Mouse (Mus musculus) cerebellum, postnatal 36 days (tissue): ENCODE results near the gene Fam49a.
A peak's percentile ranks its signal among the peaks of the same experiment; 100 is the strongest.

Experiments used
- DNase-seq, 2 experiments: peaks; one replicate each; pipeline ENCODE4 v3.0.0; 2021 to 2022; ENCODE audit warnings: mixed read lengths in 2 of 2

Fam49a gene

DNA sequence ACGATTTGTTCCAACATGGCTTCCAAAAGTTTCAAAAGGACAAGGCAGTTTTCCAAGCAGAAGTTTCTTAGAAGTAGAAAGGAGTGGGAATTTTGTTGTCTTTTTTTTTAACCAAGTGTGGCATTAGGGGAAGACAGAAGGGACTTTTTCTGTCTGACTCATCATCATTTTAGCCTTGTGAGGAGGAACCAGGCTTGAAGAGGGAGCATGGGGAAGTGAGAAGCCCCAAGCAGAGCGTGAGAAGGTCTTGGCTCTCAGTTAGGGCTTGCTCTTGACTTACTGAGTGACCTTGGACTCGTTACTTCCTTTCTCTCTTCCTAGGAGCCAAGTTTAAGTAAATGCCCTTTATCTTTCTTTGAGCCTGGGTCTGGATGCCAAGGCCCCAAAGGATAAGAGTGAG is 8.6 kb downstream of the Fam49a start:
- no peak for DNase-seq

- DNase-seq = no peak
Observed at GRCm38 (mm10) chr12:12274115-12274514, 12.2 kb downstream of the Fam49a start.

GRCm38 (mm10) chr12:12275124-12275779 is 13.3 kb downstream of the Fam49a start:
- no peak for DNase-seq

- DNase-seq = no peak
Observed at GRCm38 (mm10) chr12:12277741-12278463, 16.0 kb downstream of the Fam49a start.

DNA sequence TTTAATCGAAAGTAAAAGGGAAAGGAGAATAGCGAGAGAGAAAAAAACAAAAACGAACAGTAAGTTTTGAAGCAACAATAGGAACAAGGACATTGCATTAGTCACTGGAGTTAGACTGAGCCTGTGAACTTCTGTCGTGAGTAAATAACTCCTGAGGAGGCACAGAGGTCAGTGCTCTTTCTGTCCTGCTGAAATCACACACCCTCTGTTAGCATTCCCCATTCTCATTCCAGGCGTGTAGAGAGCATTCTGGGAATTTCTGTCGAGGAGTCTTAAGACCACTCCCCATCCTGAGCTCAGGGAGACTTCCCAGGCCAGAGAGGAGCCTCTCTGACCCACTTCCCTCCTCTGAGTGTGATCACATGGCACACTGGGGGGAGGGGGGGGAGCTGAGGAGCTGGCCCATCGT is 16.5 kb downstream of the Fam49a start:
- DNase-seq = no peak

DNA sequence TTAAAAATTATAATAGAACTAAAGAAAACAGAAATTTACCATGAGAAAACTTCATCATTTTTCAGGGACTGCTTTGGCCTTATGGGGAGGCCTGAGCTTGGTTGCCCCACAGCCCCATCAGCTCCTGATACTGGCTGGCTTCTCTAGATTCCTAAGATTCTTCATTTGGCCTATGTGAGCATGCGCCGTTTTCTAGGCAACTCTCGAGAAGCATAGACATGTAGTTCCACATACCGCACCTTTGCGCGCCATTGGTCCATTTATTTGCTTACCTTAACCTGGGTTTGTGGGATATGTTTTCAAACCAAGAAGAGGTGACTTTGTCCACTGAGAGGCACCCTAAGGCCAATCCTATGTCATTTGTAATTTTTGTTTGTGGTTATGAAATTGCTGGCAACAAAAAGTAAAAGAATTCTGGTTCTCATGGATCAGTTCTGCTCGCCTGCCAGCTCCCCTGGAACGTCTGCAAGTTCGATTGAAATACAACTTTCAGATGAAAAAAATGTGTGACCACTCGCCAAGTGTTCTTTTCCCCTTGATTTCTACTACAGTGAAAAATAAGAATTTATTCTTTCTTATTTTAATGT is 21.9 kb downstream of the Fam49a start:
- no peak for DNase-seq

DNA sequence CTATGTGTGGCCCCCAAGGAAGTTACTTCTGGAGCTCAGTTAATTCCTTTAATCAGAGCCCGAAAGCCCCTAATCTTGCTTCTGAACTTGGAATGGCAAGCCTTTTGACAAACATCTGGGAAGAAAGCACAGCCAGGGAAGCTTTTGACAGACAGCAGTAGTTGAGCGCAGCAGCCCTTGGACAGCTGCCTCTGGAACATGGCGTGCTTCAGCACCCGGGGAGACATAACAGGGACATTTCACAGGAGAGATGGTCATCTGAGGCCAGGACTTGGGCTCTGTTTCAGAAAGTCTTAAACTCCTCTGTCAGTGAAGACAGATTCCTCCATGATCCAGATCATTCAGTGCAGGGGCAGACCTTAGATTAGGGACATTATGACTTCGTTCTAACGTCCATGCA is 22.6 kb downstream of the Fam49a start:
- no peak for DNase-seq

DNA sequence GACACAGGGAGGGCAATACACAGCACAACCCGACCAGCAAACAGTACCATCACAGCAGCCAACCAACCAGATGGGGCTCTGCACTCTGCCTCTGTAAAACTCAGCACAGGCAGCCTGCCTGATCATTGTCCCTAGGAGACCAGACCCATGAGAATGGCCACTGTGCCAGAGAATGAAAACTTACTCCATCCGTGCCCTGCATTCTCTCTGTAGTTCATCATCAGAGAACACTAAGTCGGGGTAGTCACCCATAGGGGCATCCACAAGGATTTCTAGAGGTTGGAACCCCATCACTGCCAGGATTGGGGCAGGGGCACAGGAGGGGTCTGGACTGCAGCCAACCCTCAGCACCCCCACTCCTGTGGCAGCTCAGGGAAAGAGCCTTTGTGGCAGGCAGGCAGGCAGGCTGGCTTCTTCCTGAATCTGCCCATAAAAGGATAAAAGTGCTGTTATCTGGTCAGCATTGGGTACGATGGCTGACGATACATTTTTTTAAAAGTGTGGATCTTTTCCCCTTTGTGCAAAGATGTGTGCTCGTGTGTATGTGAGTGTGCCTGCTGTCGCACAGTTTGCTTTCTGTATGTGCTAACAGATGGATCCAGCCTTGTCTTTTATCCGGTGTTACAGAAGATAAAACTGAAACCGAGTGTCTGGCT is 25.3 kb downstream of the Fam49a start:
- DNase-seq = peak; percentile 38 to 40

- no peak for DNase-seq
Observed at GRCm38 (mm10) chr12:12287787-12288132, 25.8 kb downstream of the Fam49a start.

DNA sequence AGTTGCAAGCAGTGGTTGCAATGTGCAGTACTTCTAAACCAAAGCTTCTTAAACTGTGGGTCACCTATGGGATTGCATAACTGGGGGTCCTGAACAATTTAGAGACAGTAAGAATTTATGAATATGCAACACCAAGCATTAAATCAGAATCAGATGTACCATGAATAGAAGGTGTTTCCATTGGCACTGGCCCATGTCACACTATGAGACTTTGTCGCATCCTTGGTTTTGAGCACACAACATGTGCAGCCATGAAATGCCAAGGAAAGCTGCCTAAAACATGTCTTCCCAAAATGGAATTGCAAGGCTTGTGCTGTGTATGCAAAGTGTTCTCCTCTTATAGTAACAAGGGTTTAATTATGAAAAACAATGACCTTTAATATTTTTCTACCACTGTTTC is 26.6 kb downstream of the Fam49a start:
- DNase-seq = no peak

GRCm38 (mm10) chr12:12289636-12290035 is 27.7 kb downstream of the Fam49a start:
- DNase-seq = no peak

GRCm38 (mm10) chr12:12292043-12292618 is 30.2 kb downstream of the Fam49a start:
- DNase-seq = no peak

GRCm38 (mm10) chr12:12294380-12295171 is 32.6 kb downstream of the Fam49a start:
- DNase-seq = no peak

DNA sequence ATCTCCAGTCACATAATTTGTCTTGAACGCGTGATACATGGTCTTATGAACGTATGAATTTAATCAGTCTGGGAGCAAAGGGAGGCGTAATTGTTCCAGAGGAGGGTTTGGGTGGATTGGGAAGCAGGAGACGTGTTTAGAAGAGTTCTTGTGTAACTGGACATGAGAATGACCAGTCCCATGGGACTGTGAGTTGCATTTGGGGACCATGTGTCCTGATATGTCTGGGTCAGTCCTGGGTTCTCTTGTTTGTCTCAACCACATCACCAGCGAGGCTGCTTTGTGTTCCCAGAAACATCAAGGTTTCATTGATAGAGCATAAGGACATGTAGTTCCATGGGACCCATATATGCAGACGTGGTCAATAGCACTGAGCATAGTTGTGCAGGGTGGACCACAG is 36.5 kb downstream of the Fam49a start:
- DNase-seq = no peak

DNA sequence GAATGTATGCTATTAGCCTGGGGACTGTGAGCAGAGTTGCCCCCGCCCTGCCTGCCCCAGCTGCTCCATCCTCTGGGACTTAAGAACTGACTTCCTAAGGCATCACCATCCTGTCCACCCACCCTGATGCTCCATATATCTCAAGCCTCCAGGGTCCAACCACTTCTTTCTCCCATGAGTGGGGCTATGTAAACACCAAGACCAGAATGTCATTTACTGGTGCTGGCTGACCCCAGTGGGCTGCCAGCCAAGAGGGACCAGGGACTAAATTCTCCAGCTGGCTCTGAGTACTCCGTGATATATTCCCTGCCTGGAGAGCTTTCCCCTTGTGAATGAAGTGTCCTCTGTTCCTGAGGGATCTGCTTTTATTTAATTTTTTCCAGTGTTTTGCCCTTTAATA is 37.4 kb downstream of the Fam49a start:
- no peak for DNase-seq

DNA sequence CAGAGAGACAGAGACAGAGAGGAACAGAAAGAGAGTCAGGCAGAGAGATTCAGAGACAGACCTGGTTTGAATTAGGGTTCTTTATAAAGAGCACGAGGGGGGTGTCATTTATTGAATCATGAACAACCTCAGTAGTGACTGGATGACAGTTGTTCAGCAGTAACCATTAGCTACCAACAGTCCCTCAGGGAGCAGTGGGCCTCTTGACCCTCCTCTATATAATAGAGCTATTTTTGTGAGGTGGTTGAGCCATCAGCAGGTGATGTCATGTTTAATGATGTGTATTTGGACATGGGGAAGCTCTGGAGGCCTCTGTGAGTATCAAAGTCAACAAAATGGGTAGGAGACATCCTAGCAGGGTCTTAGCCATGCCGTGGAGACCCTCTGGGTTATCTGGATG is 39.2 kb downstream of the Fam49a start:
- no peak for DNase-seq

DNA sequence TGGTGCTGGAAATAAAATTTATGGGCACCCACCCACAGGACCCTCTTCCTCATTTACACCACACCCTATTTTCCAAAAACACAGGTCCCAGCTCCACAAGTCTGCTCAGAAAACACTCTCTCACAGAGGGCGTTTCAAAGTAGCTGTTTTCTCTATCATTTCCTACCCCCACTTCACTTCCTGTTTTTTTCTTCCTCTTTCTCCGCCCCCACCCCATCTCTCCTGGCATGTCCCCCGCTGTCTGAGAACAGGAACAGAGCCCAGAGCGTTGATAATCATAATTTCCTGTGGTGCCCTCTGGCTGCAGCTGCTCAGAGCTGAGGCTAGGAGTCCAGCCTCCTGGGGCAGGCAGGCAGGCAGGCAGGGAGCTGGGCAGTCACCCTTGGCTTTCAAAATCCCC is 39.9 kb downstream of the Fam49a start:
- DNase-seq = no peak

DNA sequence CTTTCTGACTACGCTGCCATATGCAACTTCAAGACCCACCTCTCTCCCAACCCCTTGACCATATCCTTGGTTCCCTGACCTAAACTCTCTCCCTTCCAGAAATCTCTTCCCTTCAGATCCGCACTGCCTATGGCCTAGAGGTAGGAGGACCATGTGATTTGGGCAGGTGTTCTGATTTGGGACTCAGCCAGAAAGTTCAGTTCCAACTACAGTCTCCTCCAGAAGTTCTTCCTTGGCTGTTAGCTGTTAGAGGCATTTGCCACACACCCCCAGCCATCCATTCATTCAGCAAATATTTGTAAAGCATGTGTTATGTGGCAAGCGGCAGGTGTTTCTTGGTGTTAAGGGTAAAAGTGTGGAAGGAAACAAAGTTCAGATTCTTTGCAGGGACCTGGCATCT is 44.3 kb downstream of the Fam49a start:
- DNase-seq = no peak

- DNase-seq = no peak
Observed at GRCm38 (mm10) chr12:12306814-12307213, 44.9 kb downstream of the Fam49a start.

DNA sequence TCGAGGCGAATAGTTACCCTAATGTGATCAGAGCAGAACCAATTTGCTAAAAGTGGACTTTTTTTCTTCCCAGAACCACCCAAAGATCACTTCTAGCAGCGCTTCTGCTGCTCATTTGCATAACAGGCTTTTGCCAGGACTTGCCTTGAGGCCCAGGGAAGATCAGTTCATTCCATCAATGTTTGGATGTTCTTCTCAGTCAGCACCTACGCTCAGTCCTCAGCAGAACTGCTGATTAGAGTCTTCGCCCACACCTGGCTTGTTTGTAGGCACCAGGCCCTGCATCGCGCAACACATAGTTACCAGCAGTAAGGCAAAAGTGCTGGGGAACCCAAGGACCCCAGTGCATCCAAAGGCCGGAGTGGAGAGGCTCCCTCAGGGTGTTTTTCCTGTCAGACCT is 45.3 kb downstream of the Fam49a start:
- no peak for DNase-seq

- DNase-seq = no peak
Observed at GRCm38 (mm10) chr12:12313437-12313836, 51.5 kb downstream of the Fam49a start.

GRCm38 (mm10) chr12:12313919-12314318 is 52.0 kb downstream of the Fam49a start:
- no peak for DNase-seq

DNA sequence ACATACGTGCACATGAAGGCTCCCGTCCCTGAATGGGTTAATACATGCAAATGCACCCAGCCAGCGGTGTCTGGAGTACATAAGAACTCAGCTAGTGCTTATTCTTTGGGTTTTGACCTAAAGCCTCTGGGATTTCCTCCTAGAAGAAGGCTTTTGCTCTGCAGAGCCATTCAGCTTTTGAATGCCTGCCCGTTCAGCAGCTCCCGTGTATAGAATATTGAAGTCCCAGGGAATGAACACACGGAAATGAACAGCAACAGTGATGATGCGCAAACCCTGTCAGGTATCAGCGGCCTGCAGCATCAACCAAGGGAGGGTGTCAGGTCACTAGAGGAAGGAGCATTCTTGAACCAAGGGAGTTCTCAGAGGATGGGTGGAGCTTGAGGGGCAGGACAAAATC is 52.4 kb downstream of the Fam49a start:
- DNase-seq = no peak
